Mouse (Mus musculus) thymus, postnatal 25 days (tissue): ENCODE data around the gene Naa11.

Experiments used
- DNase-seq: peaks from one replicate; pipeline ENCODE4 v3.0.0; 2022

Gene Naa11

DNA sequence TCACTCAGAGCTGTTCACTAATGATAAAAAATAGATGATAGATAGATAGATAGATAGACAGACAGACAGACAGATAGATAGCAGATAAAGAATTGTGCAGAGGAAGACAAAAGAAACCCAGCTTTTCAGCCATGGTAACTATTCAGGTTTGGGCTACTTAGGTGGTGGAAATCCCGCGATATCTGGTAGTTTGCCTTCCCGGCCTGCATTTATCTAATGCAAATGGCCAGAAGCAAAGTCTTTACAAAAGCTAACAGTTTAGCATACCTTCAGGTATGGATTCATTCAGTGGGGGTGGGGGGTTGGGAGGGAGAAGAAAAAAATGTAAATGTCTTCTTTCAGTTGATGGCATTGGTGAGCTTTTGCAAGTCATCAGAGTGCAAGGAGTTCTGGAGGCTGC is 48.0 kb downstream of the Naa11 start:
- DNase-seq, result no peak

GRCm38 (mm10) chr5:97334794-97335193 is 57.4 kb downstream of the Naa11 start:
- no peak for DNase-seq
